Mouse (Mus musculus): ENCODE measurements around the gene Bst2. TPM values are rescaled to one million over a fixed set of nuclear protein-coding genes. Genes with fewer than 3 reads are reported as not detected.

Gene Bst2
- polyA plus RNA-seq, 1 experiment: 371 TPM

DNA sequence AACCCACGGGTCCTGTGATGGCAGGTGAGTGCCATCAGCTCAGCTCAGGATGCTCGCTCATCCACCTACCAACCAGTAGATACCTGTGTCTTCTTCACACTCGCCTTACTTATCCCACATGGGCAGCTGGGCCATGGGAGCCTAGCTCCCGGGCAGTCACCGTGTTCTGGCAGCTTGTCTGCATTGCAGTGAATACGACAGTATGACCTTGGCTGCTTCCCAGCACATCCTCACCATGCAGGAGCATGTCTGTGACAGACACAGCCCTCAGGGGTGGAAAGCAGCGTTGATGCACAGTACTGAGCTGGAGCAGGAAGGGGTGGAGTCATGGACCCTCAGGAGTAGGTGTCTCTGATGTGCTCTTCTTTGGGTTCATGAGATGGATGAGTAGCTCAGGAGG lies 37.2 kb upstream of the Bst2 start:
- 84% methylated on average over 7 of the region's 7 CpGs for WGBS

DNA sequence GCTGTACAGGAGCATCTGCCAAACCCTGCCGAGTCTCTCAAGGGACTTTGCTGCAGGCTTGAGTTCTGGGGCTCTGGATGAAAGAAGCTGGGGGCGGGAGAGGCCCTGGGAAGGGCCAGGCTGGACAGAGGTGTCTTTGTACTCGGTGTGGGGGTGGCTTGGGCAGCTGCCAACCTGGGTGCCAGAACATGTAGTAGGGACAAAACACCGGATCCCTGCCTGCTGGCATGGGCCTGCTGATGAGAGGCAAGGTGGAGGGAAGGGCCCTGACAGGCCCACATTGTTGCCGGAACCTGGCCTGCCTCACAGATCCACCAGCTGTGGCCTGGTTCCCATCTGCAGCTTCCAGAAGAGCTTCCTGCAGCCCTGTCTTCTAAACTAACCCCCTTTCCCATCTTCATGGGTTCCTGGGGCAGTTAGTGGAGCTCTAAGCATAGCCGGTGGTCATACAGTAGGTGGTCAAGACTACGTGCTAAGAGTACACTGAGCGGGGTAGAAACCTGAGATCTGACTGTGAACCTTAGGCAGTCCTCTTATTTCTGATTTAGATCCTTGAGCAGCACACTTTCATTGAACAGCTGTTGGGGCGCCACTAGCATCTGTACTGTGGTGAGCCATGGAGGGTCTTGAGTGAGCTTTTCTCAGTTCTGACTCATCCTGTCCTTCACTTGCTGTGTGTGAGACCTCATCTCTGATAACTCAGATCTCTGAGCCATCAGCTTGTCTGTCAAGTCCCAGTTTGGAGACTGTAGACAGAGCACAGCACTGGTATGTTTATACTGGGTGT lies 35.8 kb upstream of the Bst2 start:
- no peak overlapping the region for H3K27ac ChIP-seq (ENCODE audit: insufficient read depth, low read length)
- 85% methylated on average over 9 of the region's 9 CpGs for WGBS

More for the DNA sequence above, 37.2 kb upstream of the Bst2 start:
- H3K4me1 ChIP-seq (ENCODE audit: control insufficient read depth, insufficient read depth, insufficient read length): peaks cover 2% of the 10 kb centered on the region; the same call in 1 of the 2 replicates
- no peak overlapping the region for H3K27ac ChIP-seq (ENCODE audit: insufficient read depth, low read length)
- TF ChIP-seq CTCF (IDR thresholded peaks at IDR 0.05; ENCODE audit: extremely low read depth, insufficient read depth, insufficient read length, insufficient replicate concordance): no peak
- no peak for TF ChIP-seq POLR2A (IDR thresholded peaks at IDR 0.05; ENCODE audit: low read depth, low read length)
- H3K36me3 ChIP-seq (ENCODE audit: control insufficient read depth, insufficient read depth, low read length): no peaks in the 10 kb centered on the region
- H3K4me3 ChIP-seq (ENCODE audit: extremely low read depth, insufficient read depth, insufficient read length): no peak overlapping the region
- no peak for DNase-seq (ENCODE audit: low read depth in 1 of 2, low spot score in 2 of 2)
- H3K27me3 ChIP-seq (ENCODE audit: control insufficient read depth, insufficient read depth, low read length): no peaks in the 10 kb centered on the region

DNA sequence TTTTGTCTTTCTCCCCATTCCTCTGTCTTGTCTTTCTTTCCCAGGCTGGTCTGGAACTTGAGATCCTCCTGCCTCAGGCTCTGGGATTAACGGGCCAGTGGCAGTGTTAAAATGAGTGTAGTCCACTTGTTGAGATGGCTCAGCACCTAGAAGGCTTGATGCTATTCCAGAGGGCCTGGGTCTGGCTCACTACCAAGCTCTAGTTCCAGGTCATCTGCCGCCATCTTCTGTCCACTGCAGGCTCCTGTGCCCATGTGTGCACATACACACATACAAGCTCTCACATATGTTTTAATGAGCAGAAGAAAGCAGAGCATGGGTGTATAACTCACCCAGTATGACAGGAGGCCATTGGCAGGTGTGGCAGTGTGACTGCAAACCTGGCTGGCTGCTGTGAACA lies 34.8 kb upstream of the Bst2 start:
- DNase-seq (ENCODE audit: low read depth in 1 of 2, low spot score in 2 of 2): no peak
- H3K4me3 ChIP-seq (ENCODE audit: extremely low read depth, insufficient read depth, insufficient read length): no peak overlapping the region
- 96% methylated on average over 2 of the region's 2 CpGs for WGBS
- no peaks in the 10 kb centered on the region for H3K36me3 ChIP-seq (ENCODE audit: control insufficient read depth, insufficient read depth, low read length)
- no peak for TF ChIP-seq POLR2A (IDR thresholded peaks at IDR 0.05; ENCODE audit: low read depth, low read length)
- TF ChIP-seq CTCF (IDR thresholded peaks at IDR 0.05; ENCODE audit: extremely low read depth, insufficient read depth, insufficient read length, insufficient replicate concordance): no peak
- no peaks in the 10 kb centered on the region for H3K27me3 ChIP-seq (ENCODE audit: control insufficient read depth, insufficient read depth, low read length)
- H3K27ac ChIP-seq (ENCODE audit: insufficient read depth, low read length): no peak overlapping the region
- H3K4me1 ChIP-seq (ENCODE audit: control insufficient read depth, insufficient read depth, insufficient read length): peaks cover 2% of the 10 kb centered on the region; the same call in 1 of the 2 replicates

More for the DNA sequence above, 35.8 kb upstream of the Bst2 start:
- H3K36me3 ChIP-seq (ENCODE audit: control insufficient read depth, insufficient read depth, low read length): no peaks in the 10 kb centered on the region
- no peak for DNase-seq (ENCODE audit: low read depth in 1 of 2, low spot score in 2 of 2)
- peaks cover 2% of the 10 kb centered on the region; the same call in 1 of the 2 replicates for H3K4me1 ChIP-seq (ENCODE audit: control insufficient read depth, insufficient read depth, insufficient read length)
- no peak for TF ChIP-seq POLR2A (IDR thresholded peaks at IDR 0.05; ENCODE audit: low read depth, low read length)
- no peaks in the 10 kb centered on the region for H3K27me3 ChIP-seq (ENCODE audit: control insufficient read depth, insufficient read depth, low read length)
- no peak overlapping the region for H3K4me3 ChIP-seq (ENCODE audit: extremely low read depth, insufficient read depth, insufficient read length)

DNA sequence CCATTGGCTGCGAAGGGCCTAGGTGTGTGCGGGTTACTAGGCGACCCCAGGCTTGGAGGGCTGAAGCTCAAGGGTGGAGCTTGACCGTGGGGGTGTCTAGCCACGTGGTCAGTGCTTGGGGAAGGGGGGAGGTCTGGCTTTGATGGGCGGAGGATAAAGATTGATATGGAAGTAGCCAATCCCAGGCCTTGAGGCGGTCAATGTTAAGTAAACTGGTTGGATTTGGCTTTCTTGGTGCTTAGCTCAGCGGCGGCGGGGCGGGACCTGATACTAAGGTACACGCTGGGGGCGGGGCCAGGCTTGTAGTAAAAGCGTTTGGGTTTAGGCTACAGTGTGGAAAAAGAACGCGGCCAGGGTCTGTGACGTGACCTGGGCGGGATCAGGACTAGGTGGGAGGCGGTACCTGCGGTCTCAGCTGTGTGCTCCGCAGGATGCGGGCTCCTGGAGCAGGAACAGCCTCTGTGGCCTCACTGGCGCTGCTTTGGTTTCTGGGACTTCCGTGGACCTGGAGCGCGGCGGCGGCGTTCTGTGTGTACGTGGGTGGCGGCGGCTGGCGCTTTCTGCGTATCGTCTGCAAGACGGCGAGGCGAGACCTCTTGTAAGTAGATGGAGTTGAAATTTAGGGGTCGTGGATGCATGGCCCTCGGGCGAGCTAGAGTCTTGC lies 33.2 kb upstream of the Bst2 start:
- H3K27ac ChIP-seq (ENCODE audit: insufficient read depth, low read length): peak overlapping the region; percentile 9; the same call in 1 of the 2 replicates
- TF ChIP-seq POLR2A (IDR thresholded peaks at IDR 0.05; ENCODE audit: low read depth, low read length) (no peak), CTCF (IDR thresholded peaks at IDR 0.05; ENCODE audit: extremely low read depth, insufficient read depth, insufficient read length, insufficient replicate concordance) (no peak)
- H3K27me3 ChIP-seq (ENCODE audit: control insufficient read depth, insufficient read depth, low read length): no peaks in the 10 kb centered on the region
- under 1% methylated on average over 41 of the region's 41 CpGs for WGBS
- H3K36me3 ChIP-seq (ENCODE audit: control insufficient read depth, insufficient read depth, low read length): no peaks in the 10 kb centered on the region
- H3K4me3 ChIP-seq (ENCODE audit: extremely low read depth, insufficient read depth, insufficient read length): peak overlapping the region; percentile 58
- DNase-seq (ENCODE audit: low read depth in 1 of 2, low spot score in 2 of 2): peak; percentile 81 to 84
- H3K4me1 ChIP-seq (ENCODE audit: control insufficient read depth, insufficient read depth, insufficient read length): peaks cover 2% of the 10 kb centered on the region; the same call in 1 of the 2 replicates

DNA sequence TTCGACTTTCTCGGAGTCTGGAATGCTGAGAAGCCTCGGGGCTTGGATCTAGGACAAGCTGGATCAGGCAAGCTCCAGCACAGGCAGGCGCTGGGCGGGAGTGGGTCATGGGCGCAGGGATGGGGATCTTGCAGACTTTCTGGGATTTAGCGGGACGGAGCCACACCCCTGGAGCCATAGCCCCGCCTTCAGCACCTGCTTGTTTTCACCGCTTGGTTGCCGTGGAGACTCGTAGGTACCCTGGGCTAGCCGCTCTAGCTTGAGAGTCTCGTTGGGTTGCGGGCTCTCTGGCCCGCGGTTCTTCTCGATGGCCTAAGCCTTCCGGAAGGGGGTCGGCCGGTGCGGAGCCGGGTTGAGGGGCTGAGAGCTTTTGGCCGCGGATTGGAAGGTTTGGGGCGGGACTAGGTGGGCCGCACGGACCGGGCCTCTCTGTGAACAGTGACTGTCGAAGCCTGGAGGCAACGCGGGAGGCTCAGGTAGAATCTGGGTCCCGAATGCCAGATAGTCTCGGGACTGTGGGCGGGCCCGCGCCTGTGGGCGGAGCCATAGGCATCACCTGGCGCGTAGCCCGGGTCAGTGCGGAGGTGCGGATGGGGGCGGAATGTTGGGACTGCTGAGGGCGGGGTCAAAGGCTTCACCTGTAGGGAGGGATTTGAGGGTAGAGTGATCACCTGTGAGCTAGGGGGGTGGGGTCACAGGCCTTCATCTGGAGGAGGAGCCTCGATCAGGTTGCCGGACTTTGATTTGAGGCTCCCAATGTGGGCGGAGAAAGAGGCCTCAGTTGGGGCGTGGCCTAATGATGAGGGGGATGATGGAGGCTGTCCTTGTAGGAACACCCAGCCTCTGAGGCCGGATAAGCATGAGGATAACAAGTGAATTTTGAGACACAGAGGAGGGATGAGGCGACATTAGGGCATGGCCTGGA lies 32.4 kb upstream of the Bst2 start:
- H3K27me3 ChIP-seq (ENCODE audit: control insufficient read depth, insufficient read depth, low read length): no peaks in the 10 kb centered on the region
- peak overlapping the region; percentile 58 for H3K4me3 ChIP-seq (ENCODE audit: extremely low read depth, insufficient read depth, insufficient read length)
- peak; percentile 70 to 73 for DNase-seq (ENCODE audit: low read depth in 1 of 2, low spot score in 2 of 2)
- no peak for TF ChIP-seq CTCF (IDR thresholded peaks at IDR 0.05; ENCODE audit: extremely low read depth, insufficient read depth, insufficient read length, insufficient replicate concordance)
- TF ChIP-seq POLR2A (IDR thresholded peaks at IDR 0.05; ENCODE audit: low read depth, low read length): no peak
- peaks cover 2% of the 10 kb centered on the region; the same call in 1 of the 2 replicates for H3K4me1 ChIP-seq (ENCODE audit: control insufficient read depth, insufficient read depth, insufficient read length)
- peak overlapping the region; percentile 48; the same call in 1 of the 2 replicates for H3K27ac ChIP-seq (ENCODE audit: insufficient read depth, low read length)
- WGBS: 11% methylated on average over 51 of the region's 51 CpGs
- H3K36me3 ChIP-seq (ENCODE audit: control insufficient read depth, insufficient read depth, low read length): no peaks in the 10 kb centered on the region

DNA sequence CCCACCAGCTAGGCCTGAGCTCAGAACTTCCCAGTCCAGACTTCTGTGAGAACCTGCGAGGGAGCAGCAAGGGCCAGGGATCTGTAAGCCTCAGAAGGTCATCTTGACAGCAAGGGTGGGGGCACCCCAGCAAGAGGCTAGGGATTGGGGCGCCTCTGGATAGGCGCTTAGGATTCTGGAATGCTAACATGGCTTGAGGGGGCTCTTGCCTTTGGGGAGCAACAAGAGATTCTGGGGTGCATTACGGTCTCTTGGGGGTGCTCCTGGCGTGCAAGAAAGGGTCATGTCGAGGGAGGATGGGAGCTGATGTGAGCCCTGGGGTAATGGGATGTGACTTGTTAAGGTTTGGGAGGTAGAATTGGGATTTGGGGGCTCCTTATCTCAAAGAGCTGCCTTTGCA lies 31.7 kb upstream of the Bst2 start:
- Histone ChIP-seq H3K4me3 (ENCODE audit: extremely low read depth, insufficient read depth, insufficient read length) (no peak overlapping the region), H3K4me1 (ENCODE audit: control insufficient read depth, insufficient read depth, insufficient read length) (peaks cover 2% of the 10 kb centered on the region; the same call in 1 of the 2 replicates), H3K36me3 (ENCODE audit: control insufficient read depth, insufficient read depth, low read length) (no peaks in the 10 kb centered on the region), H3K27ac (ENCODE audit: insufficient read depth, low read length) (no peak overlapping the region), H3K27me3 (ENCODE audit: control insufficient read depth, insufficient read depth, low read length) (no peaks in the 10 kb centered on the region)
- DNase-seq (ENCODE audit: low read depth in 1 of 2, low spot score in 2 of 2): no peak
- TF ChIP-seq CTCF (IDR thresholded peaks at IDR 0.05; ENCODE audit: extremely low read depth, insufficient read depth, insufficient read length, insufficient replicate concordance): no peak
- TF ChIP-seq POLR2A (IDR thresholded peaks at IDR 0.05; ENCODE audit: low read depth, low read length): no peak
- WGBS: 79% methylated on average over 6 of the region's 6 CpGs

Data from spleen, adult 2 months (tissue).